15 mouse cellular contexts compared by ENCODE assay signal in the genomic region with DNA sequence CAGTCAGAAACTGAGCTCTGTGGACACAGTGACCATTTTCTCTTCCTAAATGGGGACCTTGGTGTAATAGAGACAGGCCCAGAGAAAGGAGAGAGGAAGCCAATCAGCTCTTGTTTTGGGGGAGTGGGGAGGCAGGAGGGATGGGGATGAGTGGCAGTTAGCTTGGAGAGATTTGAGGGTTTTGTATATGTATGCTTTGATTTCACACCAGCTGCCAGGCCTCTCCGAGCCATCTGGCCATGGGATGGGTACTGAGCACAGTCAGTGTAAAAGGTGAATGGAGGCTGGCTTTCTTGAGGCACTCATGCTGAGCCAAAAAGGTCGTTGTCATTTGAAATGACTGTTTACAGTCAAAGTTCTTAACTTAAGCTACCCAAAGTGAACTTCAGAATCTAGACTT.
DNase-seq lines count a peak whose midpoint lies in the region; ATAC-seq and TF ChIP-seq lines count a peak whose summit lies in the region.
"Had no signal": no experiment of that assay in that cellular context is flagged by ENCODE, and none has a peak within 500 bp of the region (broad histone marks: within the 10 kb centered on the region; RNA-seq: fewer than 3 reads in every experiment).

No protein-coding gene starts in this region.

- TF ChIP-seq CTCF in forebrain, postnatal 0 days (IDR thresholded peaks at IDR 0.05; ENCODE audit: low read depth) = no peak
- TF ChIP-seq CTCF in brain, embryonic 14.5 days (IDR thresholded peaks at IDR 0.05; ENCODE audit: borderline replicate concordance, extremely low read depth, insufficient read depth, insufficient read length) = no peak

- WGBS in forebrain, embryonic 14.5 days = 68% methylated on average over 2 of the region's 2 CpGs
- WGBS in forebrain, embryonic 10.5 days = 78% methylated on average over 2 of the region's 2 CpGs
- WGBS in forebrain, postnatal 0 days = 40% methylated on average over 2 of the region's 2 CpGs
- WGBS in forebrain, embryonic 15.5 days = 50% methylated on average over 2 of the region's 2 CpGs

- no peak overlapping the region for H3K4me3 ChIP-seq in forebrain, embryonic 14.5 days (ENCODE audit: low read depth, low read length)
- H3K4me3 ChIP-seq in forebrain, embryonic 10.5 days = no peak overlapping the region
- no peak overlapping the region for H3K4me3 ChIP-seq in forebrain, postnatal 0 days (ENCODE audit: low read depth, low read length)
- no peak overlapping the region for H3K4me3 ChIP-seq in forebrain, embryonic 15.5 days
- H3K4me3 ChIP-seq: embryonic facial prominence, embryonic 10.5 days; embryonic facial prominence, embryonic 12.5 days had no signal

- no peaks in the 10 kb centered on the region for H3K36me3 ChIP-seq in forebrain, embryonic 14.5 days (ENCODE audit: control insufficient read depth, insufficient read depth, low read length)
- H3K36me3 ChIP-seq in forebrain, embryonic 10.5 days (replicated peaks) = no peaks in the 10 kb centered on the region
- H3K36me3 ChIP-seq in forebrain, postnatal 0 days (ENCODE audit: insufficient read depth) = no peaks in the 10 kb centered on the region
- H3K36me3 ChIP-seq in forebrain, embryonic 15.5 days = no peaks in the 10 kb centered on the region
- H3K36me3 ChIP-seq: embryonic facial prominence, embryonic 10.5 days; embryonic facial prominence, embryonic 12.5 days had no signal

- H3K4me1 ChIP-seq in forebrain, embryonic 14.5 days (ENCODE audit: control insufficient read depth, insufficient read depth, low read length) = no peaks in the 10 kb centered on the region
- H3K4me1 ChIP-seq in forebrain, embryonic 10.5 days = no peaks in the 10 kb centered on the region
- no peaks in the 10 kb centered on the region for H3K4me1 ChIP-seq in forebrain, postnatal 0 days (ENCODE audit: insufficient read depth)
- H3K4me1 ChIP-seq in forebrain, embryonic 15.5 days = no peaks in the 10 kb centered on the region
- H3K4me1 ChIP-seq: embryonic facial prominence, embryonic 12.5 days had no signal

- 0 out of 2 replicates have a peak, but pooled peaks have one; percentile 42 for ATAC-seq in forebrain, embryonic 14.5 days
- ATAC-seq in forebrain, postnatal 0 days = peak; percentile 51; the same call in 1 of the 2 replicates
- no peak for ATAC-seq in forebrain, embryonic 15.5 days (replicated peaks)

- H3K4me2 ChIP-seq in forebrain, embryonic 14.5 days (ENCODE audit: low read length) = no peak overlapping the region
- no peak overlapping the region for H3K4me2 ChIP-seq in forebrain, postnatal 0 days (ENCODE audit: low read depth)
- no peak overlapping the region for H3K4me2 ChIP-seq in forebrain, embryonic 15.5 days (replicated peaks)
- H3K4me2 ChIP-seq: embryonic facial prominence, embryonic 12.5 days had no signal

- peak; percentile 44 for DNase-seq in forebrain, embryonic 14.5 days (ENCODE audit: low spot score)
- DNase-seq in forebrain, embryonic 10.5 days (ENCODE audit: extremely low spot score, low spot score) = no peak
- DNase-seq in forebrain, postnatal 0 days = peak; percentile 37
- peak; percentile 60 for DNase-seq in brain, embryonic 14.5 days (ENCODE audit: low read depth)
- no peak for DNase-seq in ovary, postnatal 14 days (ENCODE audit: low spot score)
- DNase-seq: adrenal gland, adult 2 months; adrenal gland, postnatal 10 days; adrenal gland, postnatal 25 days; cerebellum, adult 11-12 months; cerebellum, adult 2 months; cerebellum, adult 9-10 months; cerebellum, postnatal 25 days had no signal

- H3K9me3 ChIP-seq in forebrain, embryonic 14.5 days (replicated peaks; ENCODE audit: control insufficient read depth, low read length) = no peaks in the 10 kb centered on the region
- H3K9me3 ChIP-seq in forebrain, embryonic 10.5 days = no peaks in the 10 kb centered on the region
- no peaks in the 10 kb centered on the region for H3K9me3 ChIP-seq in forebrain, postnatal 0 days (ENCODE audit: low read length)
- H3K9me3 ChIP-seq in forebrain, embryonic 15.5 days = no peaks in the 10 kb centered on the region
- H3K9me3 ChIP-seq: embryonic facial prominence, embryonic 10.5 days; embryonic facial prominence, embryonic 12.5 days had no signal

- no peaks in the 10 kb centered on the region for H3K27me3 ChIP-seq in forebrain, embryonic 14.5 days (replicated peaks; ENCODE audit: control insufficient read depth, insufficient read depth, low read length)
- no peaks in the 10 kb centered on the region for H3K27me3 ChIP-seq in forebrain, embryonic 10.5 days (ENCODE audit: poor library complexity, severe bottlenecking)
- no peaks in the 10 kb centered on the region for H3K27me3 ChIP-seq in forebrain, postnatal 0 days (ENCODE audit: insufficient read depth, low read length)
- no peaks in the 10 kb centered on the region for H3K27me3 ChIP-seq in forebrain, embryonic 15.5 days
- H3K27me3 ChIP-seq: embryonic facial prominence, embryonic 12.5 days had no signal

- TF ChIP-seq POLR2A in brain, embryonic 14.5 days (IDR thresholded peaks at IDR 0.05; ENCODE audit: borderline replicate concordance, extremely low read depth, insufficient read depth, insufficient read length, poor library complexity, severe bottlenecking) = no peak

- H3K27ac ChIP-seq in forebrain, embryonic 14.5 days (ENCODE audit: low read depth, low read length) = no peak overlapping the region
- no peak overlapping the region for H3K27ac ChIP-seq in forebrain, embryonic 10.5 days
- H3K27ac ChIP-seq in forebrain, postnatal 0 days (ENCODE audit: low read depth, low read length) = no peak overlapping the region
- H3K27ac ChIP-seq in forebrain, embryonic 15.5 days (replicated peaks) = no peak overlapping the region
- H3K27ac ChIP-seq: embryonic facial prominence, embryonic 10.5 days; embryonic facial prominence, embryonic 12.5 days had no signal

- no peak overlapping the region for H3K9ac ChIP-seq in forebrain, embryonic 14.5 days (ENCODE audit: low read length)
- H3K9ac ChIP-seq in forebrain, postnatal 0 days = no peak overlapping the region
- H3K9ac ChIP-seq in forebrain, embryonic 15.5 days (replicated peaks) = no peak overlapping the region
- H3K9ac ChIP-seq: embryonic facial prominence, embryonic 12.5 days had no signal

Comparison
In these comparisons a context has a peak if more than half of its experiments do, and no peak if none do; other contexts are left out.
1. DNase-seq: peak in forebrain, embryonic 14.5 days (single experiment), forebrain, postnatal 0 days (single experiment) and brain, embryonic 14.5 days (single experiment); none in forebrain, embryonic 10.5 days (single experiment) and ovary, postnatal 14 days (single experiment).